Mouse (Mus musculus): ENCODE measurements around the gene Cul7. TPM values are rescaled to one million over a fixed set of nuclear protein-coding genes. Genes with fewer than 3 reads are reported as not detected.
A peak's percentile ranks its signal among the peaks of the same experiment; 100 is the strongest.

Cul7 gene
- polyA plus RNA-seq, 1 experiment from 2014 or later: 46.3 TPM

- H3K4me1 ChIP-seq: peaks cover 43% of the 10 kb centered on the region
- peak overlapping the region; percentile 87 for H3K27ac ChIP-seq
- H3K9me3 ChIP-seq: no peaks in the 10 kb centered on the region
- no peak for ATAC-seq (replicated peaks)
- H3K4me2 ChIP-seq: peak overlapping the region; percentile 76
- peak overlapping the region; percentile 53 for H3K4me3 ChIP-seq
- peak overlapping the region; percentile 66 for H3K9ac ChIP-seq
- H3K27me3 ChIP-seq (replicated peaks): no peaks in the 10 kb centered on the region
- peaks cover 32% of the 10 kb centered on the region for H3K36me3 ChIP-seq (replicated peaks)
- 74% methylated on average over 17 of the region's 17 CpGs for WGBS
Measured at GRCm38 (mm10) chr17:46651292-46651691, 1.2 kb downstream of the Cul7 start.

- Histone ChIP-seq H3K9ac (peak overlapping the region; percentile 66; the same call in 1 of the 2 replicates), H3K27me3 (replicated peaks) (no peaks in the 10 kb centered on the region), H3K4me1 (peaks cover 38% of the 10 kb centered on the region), H3K4me2 (peak overlapping the region; percentile 76), H3K9me3 (no peaks in the 10 kb centered on the region), H3K4me3 (peak overlapping the region; percentile 53), H3K36me3 (replicated peaks) (peaks cover 39% of the 10 kb centered on the region), H3K27ac (no peak overlapping the region)
- no peak for ATAC-seq (replicated peaks)
- 82% methylated on average over 20 of the region's 20 CpGs for WGBS
Measured at GRCm38 (mm10) chr17:46651755-46652547, 1.8 kb downstream of the Cul7 start.

- H3K9ac ChIP-seq: no peak overlapping the region
- WGBS: 89% methylated on average over 6 of the region's 6 CpGs
- H3K4me2 ChIP-seq: no peak overlapping the region
- H3K27ac ChIP-seq: no peak overlapping the region
- ATAC-seq (replicated peaks): no peak
- H3K9me3 ChIP-seq: no peaks in the 10 kb centered on the region
- no peaks in the 10 kb centered on the region for H3K27me3 ChIP-seq (replicated peaks)
- peaks cover 23% of the 10 kb centered on the region for H3K4me1 ChIP-seq
- H3K4me3 ChIP-seq: no peak overlapping the region
- H3K36me3 ChIP-seq (replicated peaks): peaks cover 65% of the 10 kb centered on the region
Measured at GRCm38 (mm10) chr17:46656054-46656453, 5.9 kb downstream of the Cul7 start.

GRCm38 (mm10) chr17:46661351-46661750 is 11.2 kb downstream of the Cul7 start:
- Histone ChIP-seq H3K36me3 (replicated peaks) (peaks cover 73% of the 10 kb centered on the region), H3K9me3 (no peaks in the 10 kb centered on the region), H3K4me3 (no peak overlapping the region), H3K9ac (no peak overlapping the region), H3K4me1 (no peaks in the 10 kb centered on the region), H3K27ac (no peak overlapping the region), H3K27me3 (replicated peaks) (no peaks in the 10 kb centered on the region), H3K4me2 (no peak overlapping the region)
- ATAC-seq (replicated peaks): no peak
- WGBS: 92% methylated on average over 9 of the region's 9 CpGs

GRCm38 (mm10) chr17:46661981-46662380 is 11.8 kb downstream of the Cul7 start:
- WGBS: 91% methylated on average over 12 of the region's 12 CpGs
- Histone ChIP-seq H3K27ac (no peak overlapping the region), H3K4me2 (no peak overlapping the region), H3K36me3 (replicated peaks) (peaks cover 73% of the 10 kb centered on the region), H3K9ac (no peak overlapping the region), H3K9me3 (no peaks in the 10 kb centered on the region), H3K27me3 (replicated peaks) (no peaks in the 10 kb centered on the region), H3K4me1 (no peaks in the 10 kb centered on the region), H3K4me3 (no peak overlapping the region)
- no peak for ATAC-seq (replicated peaks)

GRCm38 (mm10) chr17:46662730-46663129 is 12.6 kb downstream of the Cul7 start:
- H3K36me3 ChIP-seq (replicated peaks): peaks cover 71% of the 10 kb centered on the region
- 88% methylated on average over 5 of the region's 5 CpGs for WGBS
- no peak overlapping the region for H3K4me3 ChIP-seq
- no peaks in the 10 kb centered on the region for H3K4me1 ChIP-seq
- no peaks in the 10 kb centered on the region for H3K27me3 ChIP-seq (replicated peaks)
- H3K9ac ChIP-seq: no peak overlapping the region
- ATAC-seq (replicated peaks): no peak
- H3K27ac ChIP-seq: no peak overlapping the region
- H3K9me3 ChIP-seq: no peaks in the 10 kb centered on the region
- no peak overlapping the region for H3K4me2 ChIP-seq

- H3K9ac ChIP-seq: no peak overlapping the region
- no peaks in the 10 kb centered on the region for H3K9me3 ChIP-seq
- no peak overlapping the region for H3K4me3 ChIP-seq
- H3K27ac ChIP-seq: no peak overlapping the region
- no peak for ATAC-seq (replicated peaks)
- H3K4me2 ChIP-seq: no peak overlapping the region
- WGBS: 94% methylated on average over 16 of the region's 16 CpGs
- H3K4me1 ChIP-seq: no peaks in the 10 kb centered on the region
- no peaks in the 10 kb centered on the region for H3K27me3 ChIP-seq (replicated peaks)
- peaks cover 48% of the 10 kb centered on the region for H3K36me3 ChIP-seq (replicated peaks)
Measured at GRCm38 (mm10) chr17:46667712-46668111, 17.6 kb downstream of the Cul7 start.

- 97% methylated on average over 10 of the region's 10 CpGs for WGBS
- ATAC-seq (replicated peaks): no peak
- H3K36me3 ChIP-seq (replicated peaks): peaks cover 29% of the 10 kb centered on the region
Measured at GRCm38 (mm10) chr17:46669911-46670310, 19.8 kb downstream of the Cul7 start.

GRCm38 (mm10) chr17:46673850-46674529 is 23.9 kb downstream of the Cul7 start, which contains the start of gene Rrp36:
TSS of gene Rrp36 (minus strand) at chr17:46674352.
- Histone ChIP-seq H3K4me3 (peak within 1 kb of the TSS; percentile 71), H3K36me3 (replicated peaks) (peaks cover 34% of the 10 kb centered on the region), H3K27ac (peak within 1 kb of the TSS; percentile 65), H3K9ac (peak within 1 kb of the TSS; percentile 61), H3K27me3 (replicated peaks) (no peaks in the 10 kb centered on the region), H3K4me1 (peaks cover 25% of the 10 kb centered on the region), H3K9me3 (no peaks in the 10 kb centered on the region), H3K4me2 (peak within 1 kb of the TSS; percentile 78)
- WGBS: 1% methylated on average over 42 of the region's 43 CpGs
- peak; percentile 90 for ATAC-seq (replicated peaks)

More at GRCm38 (mm10) chr17:46669911-46670310, 19.8 kb downstream of the Cul7 start:
- Histone ChIP-seq H3K4me3 (no peak overlapping the region), H3K4me1 (peaks cover 16% of the 10 kb centered on the region), H3K9ac (no peak overlapping the region), H3K27me3 (replicated peaks) (no peaks in the 10 kb centered on the region), H3K9me3 (no peaks in the 10 kb centered on the region), H3K27ac (no peak overlapping the region), H3K4me2 (no peak overlapping the region)

GRCm38 (mm10) chr17:46674530-46675283 is 24.6 kb downstream of the Cul7 start:
- H3K27ac ChIP-seq: peak overlapping the region; percentile 65
- 18% methylated on average over 15 of the region's 15 CpGs for WGBS
- ATAC-seq (replicated peaks): peak; percentile 48
- peaks cover 32% of the 10 kb centered on the region for H3K4me1 ChIP-seq
- H3K27me3 ChIP-seq (replicated peaks): no peaks in the 10 kb centered on the region
- H3K9me3 ChIP-seq: no peaks in the 10 kb centered on the region
- H3K9ac ChIP-seq: peak overlapping the region; percentile 5
- H3K4me3 ChIP-seq: peak overlapping the region; percentile 71
- peaks cover 27% of the 10 kb centered on the region for H3K36me3 ChIP-seq (replicated peaks)
- H3K4me2 ChIP-seq: peak overlapping the region; percentile 78

GRCm38 (mm10) chr17:46678416-46678815 is 28.3 kb downstream of the Cul7 start, which contains the start of gene Mea1:
TSS of gene Mea1 (plus strand) at chr17:46678793.
- WGBS: 88% methylated on average over 8 of the region's 9 CpGs
- H3K27ac ChIP-seq: 0 out of 2 replicates have a peak within 1 kb of the TSS, but pooled peaks have one; percentile 90
- H3K36me3 ChIP-seq (replicated peaks): peaks cover 25% of the 10 kb centered on the region
- H3K4me2 ChIP-seq: peak within 1 kb of the TSS; percentile 81
- H3K27me3 ChIP-seq (replicated peaks): no peaks in the 10 kb centered on the region
- ATAC-seq (replicated peaks): no peak
- peaks cover 40% of the 10 kb centered on the region for H3K4me1 ChIP-seq
- H3K9ac ChIP-seq: peak within 1 kb of the TSS; percentile 71
- no peaks in the 10 kb centered on the region for H3K9me3 ChIP-seq
- H3K4me3 ChIP-seq: peak within 1 kb of the TSS; percentile 86

GRCm38 (mm10) chr17:46678911-46679310 is 28.8 kb downstream of the Cul7 start:
- no peak for ATAC-seq (replicated peaks)

More at GRCm38 (mm10) chr17:46678911-46679310, 28.8 kb downstream of the Cul7 start:
- Histone ChIP-seq H3K9me3 (no peaks in the 10 kb centered on the region), H3K9ac (peak overlapping the region; percentile 71; the same call in 1 of the 2 replicates), H3K4me3 (no peak overlapping the region), H3K4me1 (peaks cover 36% of the 10 kb centered on the region), H3K27me3 (replicated peaks) (no peaks in the 10 kb centered on the region), H3K36me3 (replicated peaks) (peaks cover 30% of the 10 kb centered on the region), H3K27ac (no peak overlapping the region), H3K4me2 (peak overlapping the region; percentile 81)
- 73% methylated on average over 9 of the region's 9 CpGs for WGBS
